Mouse (Mus musculus) heart, postnatal 0 days (tissue): ENCODE measurements around the gene Abat.

Source experiments
- CTCF ChIP-seq: IDR thresholded peaks from 2 replicates; pipeline ENCODE4 v1.5.1; 2016; ENCODE audit warnings: antibody characterized with exemption, control low read depth, low read depth
- EP300 ChIP-seq: IDR thresholded peaks from 2 replicates; pipeline ENCODE4 v1.6.1; 2016; ENCODE audit warnings: antibody characterized with exemption, low read depth

DNA sequence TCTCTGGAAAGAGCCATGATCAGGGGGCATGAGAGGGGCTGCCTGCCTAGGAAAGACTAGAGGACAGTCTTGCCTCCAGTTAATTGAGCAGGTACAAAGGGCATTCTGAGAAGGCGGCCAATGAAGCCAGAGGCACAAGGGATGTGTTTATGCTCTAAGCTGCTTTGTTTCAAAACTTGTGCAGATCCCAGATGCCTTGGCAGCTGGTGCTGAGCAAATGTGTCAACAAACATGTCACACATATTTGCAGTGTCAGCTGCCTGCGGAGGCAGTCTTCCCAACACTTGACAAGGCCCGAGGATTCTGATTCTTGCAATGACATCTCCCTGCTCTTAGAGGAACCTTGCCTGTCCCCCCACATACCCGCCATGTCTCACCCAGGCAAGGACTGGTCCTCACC is 82.2 kb downstream of the Abat start:
- TF ChIP-seq CTCF (no peak), EP300 (no peak)
